Mouse (Mus musculus) hindbrain, embryonic 10.5 days (tissue): Measurements from ENCODE around the gene Rps29. TPM values are rescaled to one million over a fixed set of nuclear protein-coding genes. Genes with fewer than 3 reads are reported as not detected.

Experiments used
- polyA plus RNA-seq: library from polyadenylated mRNA; unstranded; fragments of >200 nt; fragmentation: Nextera tagmentation; extraction: Ambion mirVana; gene quantifications from 2 replicates; pipeline ENCODE4 v1.2.1, GENCODE M21; 2016

The Rps29 gene
- polyA plus RNA-seq, 1 experiment from 2014 or later: 1,324 TPM

Other genes starting within 250 kb of the Rps29 start
- gene Lrr1, start 9.6 kb upstream of the Rps29 start, polyA plus RNA-seq: 28.3 and 31.8 TPM in 2 replicates
- 497 and 532 TPM in 2 replicates for gene Rpl36al, start 24.9 kb upstream of the Rps29 start, polyA plus RNA-seq
- gene Mgat2, start 25.0 kb upstream of the Rps29 start, polyA plus RNA-seq: 33.9 and 35.6 TPM in 2 replicates
- gene Gm49383, start 37.9 kb upstream of the Rps29 start, polyA plus RNA-seq: 44.2 and 59.3 TPM in 2 replicates
- gene Dnaaf2, start 39.2 kb upstream of the Rps29 start, polyA plus RNA-seq: 16.4 and 17.9 TPM in 2 replicates
- gene Gm49384, start 45.1 kb upstream of the Rps29 start, polyA plus RNA-seq: 36.4 and 49.5 TPM in 2 replicates
- 23.4 and 30.9 TPM in 2 replicates for gene Pole2, start 69.0 kb upstream of the Rps29 start, polyA plus RNA-seq
- 1.9 and 2.5 TPM in 2 replicates for gene Klhdc1, start 82.0 kb upstream of the Rps29 start, polyA plus RNA-seq
- gene Klhdc2, start 137.5 kb upstream of the Rps29 start, polyA plus RNA-seq: 204 and 207 TPM in 2 replicates
- gene Nemf, start 198.0 kb upstream of the Rps29 start, polyA plus RNA-seq: 69.6 and 91.1 TPM in 2 replicates
- gene Arf6, start 213.0 kb upstream of the Rps29 start, polyA plus RNA-seq: 35.9 and 42.4 TPM in 2 replicates
- 0.96 and 1.9 TPM in 2 replicates for gene Gm9887, start 213.3 kb upstream of the Rps29 start, polyA plus RNA-seq